Mouse (Mus musculus): ENCODE measurements at regions not wholly inside any gene's neighbourhood (a gene's known extent, or its start where the extent isn't known, plus 50 kb on each side); places are given as distances from the start of the nearest gene placed in this dataset.

GRCm38 (mm10) chr1:56063474-56063873 is 573.8 kb downstream of the Hsfy2 start:
- Histone ChIP-seq H3K9ac (replicated peaks) (no peak overlapping the region), H3K4me3 (replicated peaks) (no peak overlapping the region), H3K27me3 (no peaks in the 10 kb centered on the region), H3K36me3 (no peaks in the 10 kb centered on the region), H3K4me1 (replicated peaks) (no peaks in the 10 kb centered on the region), H3K4me2 (replicated peaks) (no peak overlapping the region), H3K27ac (no peak overlapping the region), H3K9me3 (no peaks in the 10 kb centered on the region)
- ATAC-seq: no peak
- 82% methylated on average over 3 of the region's 3 CpGs for WGBS

All from midbrain, embryonic 13.5 days (tissue).